Mouse (Mus musculus): ENCODE measurements around the gene Myt1l. TPM values are rescaled to one million over a fixed set of nuclear protein-coding genes. Genes with fewer than 3 reads are reported as not detected.

Gene Myt1l
- total RNA-seq, 2 experiments from 2014 or later, result 267 to 283 TPM

GRCm38 (mm10) chr12:29649510-29650152, 121.4 kb downstream of the Myt1l start:
- intact Hi-C loops (cut with DNase I), result no loop called here
- DNase-seq, result no peak

- no peak for DNase-seq
- intact Hi-C loops (cut with DNase I), result no loop called here
Measured at GRCm38 (mm10) chr12:29652516-29652915, 124.3 kb downstream of the Myt1l start.

GRCm38 (mm10) chr12:29655197-29655632, 127.0 kb downstream of the Myt1l start:
- intact Hi-C loops (cut with DNase I), result no loop called here
- peak; percentile 60 for DNase-seq

- intact Hi-C loops (cut with DNase I), result no loop called here
- no peak for DNase-seq
Measured at GRCm38 (mm10) chr12:29655673-29656072, 127.5 kb downstream of the Myt1l start.

GRCm38 (mm10) chr12:29657061-29657460, 128.9 kb downstream of the Myt1l start:
- peak; percentile 41 for DNase-seq
- intact Hi-C loops (cut with DNase I), result no loop called here

- intact Hi-C loops (cut with DNase I), result no loop called here
- no peak for DNase-seq
Measured at GRCm38 (mm10) chr12:29657870-29658269, 129.7 kb downstream of the Myt1l start.

- intact Hi-C loops (cut with DNase I), result no loop called here
- no peak for DNase-seq
Measured at GRCm38 (mm10) chr12:29671984-29672383, 143.8 kb downstream of the Myt1l start.

- intact Hi-C loops (cut with DNase I), result loop anchor here (5.0 kb wide), 1 partner anchor 162 kb away; no protein-coding TSS in a partner anchor
- DNase-seq, result peak; percentile 71
Measured at GRCm38 (mm10) chr12:29675594-29676362, 147.6 kb downstream of the Myt1l start.

- intact Hi-C loops (cut with DNase I), result no loop called here
- DNase-seq, result no peak
Measured at GRCm38 (mm10) chr12:29682384-29682783, 154.2 kb downstream of the Myt1l start.

- no peak for DNase-seq
- intact Hi-C loops (cut with DNase I), result no loop called here
Measured at GRCm38 (mm10) chr12:29682946-29683345, 154.8 kb downstream of the Myt1l start.

GRCm38 (mm10) chr12:29686241-29686640, 158.1 kb downstream of the Myt1l start:
- no peak for DNase-seq
- intact Hi-C loops (cut with DNase I), result no loop called here

- intact Hi-C loops (cut with DNase I), result no loop called here
- no peak for DNase-seq
Measured at GRCm38 (mm10) chr12:29691566-29691965, 163.4 kb downstream of the Myt1l start.

GRCm38 (mm10) chr12:29695194-29695593, 167.0 kb downstream of the Myt1l start:
- intact Hi-C loops (cut with DNase I), result no loop called here
- DNase-seq, result peak; percentile 39

- intact Hi-C loops (cut with DNase I), result no loop called here
- DNase-seq, result peak; percentile 38
Measured at GRCm38 (mm10) chr12:29697526-29698500, 169.6 kb downstream of the Myt1l start.

GRCm38 (mm10) chr12:29698541-29698940, 170.4 kb downstream of the Myt1l start:
- DNase-seq, result no peak
- intact Hi-C loops (cut with DNase I), result no loop called here

- DNase-seq, result peak; percentile 30
Measured at GRCm38 (mm10) chr12:29698976-29699375, 170.8 kb downstream of the Myt1l start.

GRCm38 (mm10) chr12:29699386-29699785, 171.2 kb downstream of the Myt1l start:
- intact Hi-C loops (cut with DNase I), result no loop called here
- no peak for DNase-seq

More at GRCm38 (mm10) chr12:29698976-29699375, 170.8 kb downstream of the Myt1l start:
- intact Hi-C loops (cut with DNase I), result no loop called here

- intact Hi-C loops (cut with DNase I), result no loop called here
- DNase-seq, result no peak
Measured at GRCm38 (mm10) chr12:29700026-29700425, 171.8 kb downstream of the Myt1l start.

GRCm38 (mm10) chr12:29701076-29701475, 172.9 kb downstream of the Myt1l start:
- intact Hi-C loops (cut with DNase I), result no loop called here
- DNase-seq, result no peak

- peak; percentile 27 for DNase-seq
- intact Hi-C loops (cut with DNase I), result no loop called here
Measured at GRCm38 (mm10) chr12:29701731-29702316, 173.6 kb downstream of the Myt1l start.

Data from left cerebral cortex, postnatal 4 days (tissue).